Mouse (Mus musculus) left cerebral cortex, adult 9 months (tissue): ENCODE measurements at regions not wholly inside any gene's neighbourhood (a gene's known extent, or its start where the extent isn't known, plus 50 kb on each side); places are given as distances from the start of the nearest gene placed in this dataset.

Source experiments
- DNase-seq, 2 experiments: peaks; one replicate each; pipeline ENCODE4 v3.0.0; 2022; ENCODE audit warnings: low spot score in 2 of 2

DNA sequence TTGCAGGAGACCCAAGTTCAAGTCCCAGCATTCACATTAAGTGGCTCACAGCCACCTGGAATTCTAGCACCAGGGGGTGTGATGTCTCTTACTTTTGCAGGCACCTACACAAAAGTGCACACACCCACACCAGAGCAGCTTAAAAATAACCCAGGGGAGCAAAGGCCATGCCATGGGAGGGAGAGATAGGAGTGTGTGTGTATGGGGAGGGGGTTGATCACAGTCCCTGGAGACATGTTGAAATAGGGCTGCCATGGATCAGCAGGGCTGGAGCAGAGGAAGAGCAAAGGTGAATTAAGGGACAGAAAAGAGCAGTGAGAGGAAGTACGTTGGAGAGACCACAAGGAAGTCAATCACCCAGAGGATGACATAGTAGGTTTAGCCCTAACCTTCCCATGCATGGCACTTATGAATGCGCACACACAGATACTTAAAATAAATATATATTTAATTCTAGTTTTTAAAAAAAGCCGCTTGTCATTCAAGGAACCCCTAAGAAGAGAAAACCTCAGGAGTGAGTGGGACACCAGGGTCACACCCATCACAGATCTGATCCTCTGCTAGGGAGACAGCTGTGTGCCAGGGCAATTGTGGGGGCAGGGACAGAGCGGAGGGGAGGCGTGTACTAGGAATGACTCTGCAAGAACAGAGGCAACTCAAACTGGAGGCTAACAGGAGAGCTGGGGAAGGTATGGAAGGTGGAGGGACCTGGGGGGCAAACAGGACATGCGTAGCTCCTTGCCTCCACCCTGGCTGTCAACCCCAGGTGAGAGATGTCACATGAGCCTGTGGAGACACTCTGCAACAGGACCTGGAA is 189.5 kb upstream of the Rybp start:
- DNase-seq, result no peak

GRCm38 (mm10) chr6:100475341-100475955 is 188.2 kb upstream of the Rybp start:
- DNase-seq, result no peak

- no peak for DNase-seq
Measured at GRCm38 (mm10) chr6:100474326-100474725, 187.0 kb upstream of the Rybp start.

- no peak for DNase-seq
Measured at GRCm38 (mm10) chr6:100470071-100470470, 182.8 kb upstream of the Rybp start.

DNA sequence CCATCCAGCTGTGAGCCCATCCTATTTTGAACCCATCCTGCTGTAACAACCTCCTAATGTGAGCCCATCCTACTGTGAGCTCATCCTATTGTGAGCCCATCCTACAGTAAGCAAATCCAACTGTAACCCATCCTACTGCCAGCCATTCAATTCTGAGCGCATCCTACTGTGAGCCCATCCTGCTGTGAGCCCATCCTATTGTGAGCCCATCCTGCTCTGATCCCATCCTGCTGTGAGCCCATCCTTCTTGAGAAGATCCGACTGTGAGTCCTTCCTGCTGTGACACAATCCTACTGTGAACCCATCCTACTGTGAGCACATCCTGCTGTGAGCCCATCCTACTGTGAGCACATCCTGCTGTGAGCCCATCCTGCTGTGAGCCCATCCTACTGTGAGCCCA is 175.5 kb upstream of the Rybp start:
- DNase-seq, result no peak

GRCm38 (mm10) chr6:100453401-100453800 is 166.1 kb upstream of the Rybp start:
- DNase-seq, result no peak

GRCm38 (mm10) chr6:100452097-100453002 is 165.1 kb upstream of the Rybp start:
- DNase-seq, result no peak

GRCm38 (mm10) chr6:100450108-100450507 is 162.8 kb upstream of the Rybp start:
- no peak for DNase-seq

DNA sequence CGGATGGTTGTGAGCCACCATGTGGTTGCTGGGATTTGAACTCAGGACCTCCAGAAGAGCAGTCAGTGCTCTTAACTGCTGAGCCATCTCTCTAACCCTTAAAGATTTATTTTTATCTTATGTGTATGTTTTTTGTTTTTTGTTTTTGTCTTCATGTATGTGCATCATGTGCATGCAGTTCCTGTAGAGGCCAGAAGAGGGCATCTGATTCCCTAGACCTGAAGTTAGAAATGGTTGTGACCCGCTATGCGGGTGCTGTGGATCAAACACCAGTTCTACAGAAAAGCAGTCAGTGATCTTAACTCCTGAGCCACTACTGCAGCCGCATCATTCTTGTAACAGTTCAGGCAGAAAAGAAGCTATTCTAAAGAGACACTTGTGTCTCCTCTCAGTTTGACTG is 161.8 kb upstream of the Rybp start:
- no peak for DNase-seq

GRCm38 (mm10) chr6:100447211-100447610 is 159.9 kb upstream of the Rybp start:
- no peak for DNase-seq

DNA sequence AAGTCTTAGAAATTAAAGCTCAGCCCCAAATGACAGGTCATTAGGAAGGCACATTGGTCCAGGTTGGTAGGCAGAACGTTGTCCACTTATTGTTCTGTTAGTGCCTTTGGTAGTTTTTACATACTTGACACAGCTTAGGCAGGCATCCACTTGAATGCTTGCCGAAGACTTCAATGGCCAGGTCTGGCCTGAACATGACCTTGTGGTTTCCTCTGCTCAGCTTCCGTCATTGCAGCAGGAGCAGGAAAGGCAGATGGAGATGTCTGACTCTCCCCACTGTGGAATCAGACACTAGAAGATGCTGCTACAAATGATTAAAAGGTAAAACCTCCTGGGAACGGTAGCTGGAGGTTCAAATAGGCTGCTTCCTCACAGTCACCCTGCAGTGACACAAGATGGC is 159.5 kb upstream of the Rybp start:
- no peak for DNase-seq

DNA sequence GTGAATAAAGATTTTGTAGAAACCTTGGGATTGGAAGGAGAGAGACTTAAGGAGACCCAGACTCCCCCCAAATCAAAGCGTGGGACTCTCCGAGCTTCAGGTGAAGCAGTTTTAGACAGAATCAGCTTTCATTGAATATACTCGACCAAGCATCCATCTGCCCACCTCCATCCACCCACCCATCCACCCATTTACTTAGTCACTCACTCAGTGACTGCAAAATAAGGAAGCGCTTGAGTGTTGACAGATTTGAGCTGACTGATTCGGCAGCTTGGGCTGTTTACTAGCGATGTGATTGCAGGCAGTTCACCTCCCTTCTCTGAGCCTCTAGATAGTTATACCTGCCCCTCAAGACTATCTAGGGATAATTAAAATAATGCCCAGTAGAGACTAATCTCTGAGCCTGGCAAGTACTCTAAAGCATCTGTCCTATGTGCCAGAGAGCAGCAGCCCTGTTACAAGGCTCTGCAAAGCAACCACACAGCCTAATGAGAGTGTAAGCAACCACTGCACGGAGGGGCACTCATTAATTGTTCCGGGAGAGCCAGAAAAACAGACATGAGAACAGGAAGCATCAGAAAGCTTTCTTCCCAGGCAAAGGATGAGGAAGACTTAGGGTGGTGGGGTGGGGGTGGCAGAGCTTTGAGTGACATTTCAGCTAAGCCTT is 151.9 kb upstream of the Rybp start:
- peak in 1 of 2 experiments; percentile 38 for DNase-seq

DNA sequence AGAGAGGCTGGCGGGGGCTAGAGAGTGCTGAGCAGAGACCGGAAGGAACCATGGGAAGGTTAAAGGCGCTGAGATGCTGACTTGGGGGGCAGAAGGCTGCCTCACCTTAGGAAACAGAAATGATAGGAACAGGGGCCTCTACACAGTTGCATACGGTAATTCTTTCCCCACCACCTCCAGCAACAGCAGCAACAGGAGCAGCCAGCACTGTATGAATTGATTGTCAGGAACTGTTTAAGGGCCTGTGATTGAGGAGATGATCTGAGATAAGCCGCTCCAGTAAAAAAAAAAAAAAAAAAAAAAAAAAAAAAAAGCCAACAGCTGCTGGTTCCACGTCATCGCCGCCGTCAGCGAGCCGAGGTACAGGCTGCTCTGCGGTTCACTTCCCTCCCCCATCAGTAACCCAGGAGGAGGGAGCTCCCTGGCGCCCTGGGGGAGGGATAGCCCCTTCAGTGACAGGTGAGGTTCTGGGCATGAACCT is 151.3 kb upstream of the Rybp start:
- peak; percentile 8 to 14 for DNase-seq

- no peak for DNase-seq
Measured at GRCm38 (mm10) chr6:100437980-100438379, 150.7 kb upstream of the Rybp start.

GRCm38 (mm10) chr6:100436507-100436906 is 149.2 kb upstream of the Rybp start:
- no peak for DNase-seq

- no peak for DNase-seq
Measured at GRCm38 (mm10) chr6:100435222-100435621, 147.9 kb upstream of the Rybp start.

DNA sequence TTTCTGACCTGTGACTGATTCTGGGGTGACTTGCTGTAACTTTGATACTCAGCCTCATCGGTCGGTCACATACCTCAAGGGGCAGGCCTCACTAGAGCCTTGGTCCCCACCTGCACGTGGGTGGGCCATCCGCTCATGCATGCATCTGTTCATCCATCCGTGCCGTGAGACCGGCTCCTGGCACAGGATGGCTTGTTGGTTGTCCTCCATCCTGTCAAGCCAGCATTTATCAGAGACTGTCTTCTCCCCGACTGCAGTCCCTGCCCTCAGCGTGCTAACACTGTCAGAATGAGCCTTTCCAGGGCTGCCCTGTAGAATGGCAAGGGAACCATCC is 146.2 kb upstream of the Rybp start:
- DNase-seq, result no peak

GRCm38 (mm10) chr6:100432688-100433533 is 145.6 kb upstream of the Rybp start:
- DNase-seq, result peak in 1 of 2 experiments; percentile 51

GRCm38 (mm10) chr6:100430286-100430685 is 143.0 kb upstream of the Rybp start:
- DNase-seq, result no peak

GRCm38 (mm10) chr6:100429511-100429910 is 142.2 kb upstream of the Rybp start:
- peak in 1 of 2 experiments; percentile 38 for DNase-seq

DNA sequence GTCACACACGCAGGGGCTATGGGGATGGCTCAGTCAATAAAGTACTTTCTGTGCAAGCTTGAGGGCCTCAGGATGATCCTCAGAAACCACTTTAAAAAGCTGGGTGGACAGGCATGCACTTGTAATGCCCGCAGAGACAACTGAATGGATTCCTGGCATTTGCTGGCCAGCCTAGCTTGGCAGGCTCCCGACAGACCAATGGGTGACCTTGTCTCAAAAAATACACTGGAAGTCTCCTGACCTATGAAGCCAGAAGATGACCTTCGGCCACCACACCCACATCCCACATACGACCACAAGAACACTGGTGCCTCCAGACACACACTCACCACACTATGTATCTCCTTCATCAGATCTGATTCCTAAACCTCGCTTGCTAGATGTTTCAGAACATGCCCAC is 141.5 kb upstream of the Rybp start:
- no peak for DNase-seq
